Mouse (Mus musculus) embryonic facial prominence, embryonic 12.5 days (tissue): Measurements from ENCODE around the gene Aox1. TPM values are rescaled to one million over a fixed set of nuclear protein-coding genes. Genes with fewer than 3 reads are reported as not detected.
"Not testable (repeated sequence)": the region's sequence is repeated elsewhere in the genome, so short reads cannot be mapped to it uniquely, and the experiment has no call there.

ENCODE experiments used
- ATAC-seq: fragments of 200-750 bp; cut with Nextera tagmentation; 2 replicates; pipeline ENCODE4 v1.8.0; 2017; ENCODE audit not compliant: insufficient number of reproducible peaks, insufficient read depth, low FRiP score, low TSS enrichment
- H3K27ac ChIP-seq: fragments of 300-500 bp; sonication (generic); 2 replicates; pipeline ENCODE4 v1.5.1; 2016; ENCODE audit warnings: mild to moderate bottlenecking
- H3K27me3 ChIP-seq: fragments of 300-500 bp; sonication (generic); 2 replicates; pipeline ENCODE4 v1.6.1; 2016; ENCODE audit warnings: mild to moderate bottlenecking, moderate library complexity
- H3K36me3 ChIP-seq: fragments of 300-500 bp; sonication (generic); 2 replicates; pipeline ENCODE4 v1.6.1; 2016; ENCODE audit warnings: mild to moderate bottlenecking
- H3K4me1 ChIP-seq: fragments of 300-500 bp; sonication (generic); 2 replicates; pipeline ENCODE4 v1.6.1; 2016
- H3K4me2 ChIP-seq: fragments of 300-500 bp; sonication (generic); replicated peaks from 2 replicates; pipeline ENCODE4 v1.6.1; 2016; ENCODE audit warnings: mild to moderate bottlenecking, moderate library complexity
- H3K4me3 ChIP-seq: fragments of 300-500 bp; sonication (generic); 2 replicates; pipeline ENCODE4 v1.5.1; 2016; ENCODE audit warnings: mild to moderate bottlenecking
- H3K9ac ChIP-seq: fragments of 300-500 bp; sonication (generic); 2 replicates; pipeline ENCODE4 v1.6.1; 2016; ENCODE audit warnings: mild to moderate bottlenecking, moderate library complexity
- H3K9me3 ChIP-seq: fragments of 300-500 bp; sonication (generic); 2 replicates; pipeline ENCODE4 v1.6.1; 2016; ENCODE audit warnings: mild to moderate bottlenecking, moderate library complexity
- WGBS: fragments of 180-500 bp; shearing (Covaris S2); methylation state at CpG from one replicate; pipeline ENCODE4 v1.1.7; 2016; 5-methylcytosine and 5-hydroxymethylcytosine counted together
- polyA plus RNA-seq: library from polyadenylated mRNA; unstranded; fragments of >200 nt; fragmentation: Nextera tagmentation; extraction: Ambion mirVana; gene quantifications from 2 replicates; pipeline ENCODE4 v1.2.1, GENCODE M21; 2016

Gene Aox1
- polyA plus RNA-seq, 1 experiment from 2014 or later, result 0.13 TPM

DNA sequence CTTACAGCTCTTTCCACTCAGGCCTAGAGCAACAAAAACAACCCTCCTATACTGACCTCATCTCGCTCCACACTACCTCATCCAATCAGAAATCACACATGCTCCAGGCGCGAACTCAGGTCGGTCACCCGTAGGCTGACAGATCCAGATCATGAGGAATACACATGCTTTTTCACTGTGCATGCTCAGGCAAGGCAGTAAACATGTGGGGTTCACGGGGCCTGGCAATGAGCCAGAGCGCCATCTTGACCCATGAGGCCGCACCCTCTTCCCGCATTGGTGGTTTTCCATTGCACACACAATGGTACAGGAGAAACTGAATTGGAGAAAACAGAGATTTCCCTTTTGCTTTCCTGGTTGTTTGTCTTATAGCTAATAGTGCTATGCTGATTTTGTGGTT lies 7.6 kb downstream of the Aox1 start:
- not testable (repeated sequence) for H3K4me2 ChIP-seq, H3K9ac ChIP-seq, H3K27ac ChIP-seq, ATAC-seq, H3K4me3 ChIP-seq, H3K9me3 ChIP-seq, H3K36me3 ChIP-seq, H3K4me1 ChIP-seq, H3K27me3 ChIP-seq
- 94% methylated on average over 9 of the region's 9 CpGs for WGBS

DNA sequence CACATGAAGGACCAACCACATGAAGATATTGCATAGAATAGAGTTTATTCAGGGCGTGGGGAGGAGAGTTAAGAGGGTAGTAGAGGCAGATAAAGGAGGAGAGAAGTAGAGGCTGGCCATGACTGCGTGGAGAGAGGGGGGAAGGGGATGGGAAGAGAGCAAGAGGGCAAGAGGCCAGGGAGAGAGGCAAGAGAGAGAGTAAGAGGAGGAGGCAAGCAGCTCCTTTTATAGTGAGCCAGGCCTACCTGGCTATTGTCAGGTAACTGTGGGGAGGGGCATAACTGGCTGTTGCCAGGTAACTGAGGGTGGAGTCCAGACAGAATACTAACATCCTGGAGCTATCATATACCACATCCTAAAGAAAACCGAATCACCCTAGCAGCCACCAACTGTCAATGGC lies 15.3 kb downstream of the Aox1 start:
- Histone ChIP-seq H3K27ac (no peak overlapping the region), H3K9ac (no peak overlapping the region), H3K4me3 (no peak overlapping the region), H3K4me2 (no peak overlapping the region), H3K27me3 (no peaks in the 10 kb centered on the region), H3K9me3 (no peaks in the 10 kb centered on the region), H3K36me3 (no peaks in the 10 kb centered on the region), H3K4me1 (no peaks in the 10 kb centered on the region)
- 79% methylated on average over 3 of the region's 3 CpGs for WGBS
- no peak for ATAC-seq

DNA sequence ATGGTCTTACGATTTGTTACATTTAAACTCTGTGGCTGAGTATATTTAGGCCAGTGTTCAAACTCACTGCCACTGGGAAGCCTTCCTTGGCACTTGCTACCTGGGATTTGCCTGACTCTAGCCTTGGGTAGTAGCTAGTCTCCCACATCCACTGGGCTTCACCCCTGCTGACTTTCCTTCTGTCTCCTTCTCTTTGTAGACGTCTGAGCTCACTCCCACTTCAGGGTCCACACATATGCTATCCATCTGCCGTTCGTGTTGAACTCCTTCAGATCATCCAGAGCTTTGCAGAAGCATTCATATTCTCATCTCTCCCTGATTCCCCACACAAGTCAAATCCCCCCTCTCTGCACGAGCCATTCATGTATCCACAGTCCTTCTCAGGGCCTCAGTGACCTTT lies 15.8 kb downstream of the Aox1 start:
- ATAC-seq, result no peak
- H3K9ac ChIP-seq, result no peak overlapping the region
- H3K9me3 ChIP-seq, result no peaks in the 10 kb centered on the region
- no peaks in the 10 kb centered on the region for H3K36me3 ChIP-seq
- H3K27me3 ChIP-seq, result no peaks in the 10 kb centered on the region
- no peak overlapping the region for H3K4me3 ChIP-seq
- WGBS, result 62% methylated on average over 5 of the region's 5 CpGs
- no peak overlapping the region for H3K27ac ChIP-seq
- H3K4me1 ChIP-seq, result no peaks in the 10 kb centered on the region
- no peak overlapping the region for H3K4me2 ChIP-seq

DNA sequence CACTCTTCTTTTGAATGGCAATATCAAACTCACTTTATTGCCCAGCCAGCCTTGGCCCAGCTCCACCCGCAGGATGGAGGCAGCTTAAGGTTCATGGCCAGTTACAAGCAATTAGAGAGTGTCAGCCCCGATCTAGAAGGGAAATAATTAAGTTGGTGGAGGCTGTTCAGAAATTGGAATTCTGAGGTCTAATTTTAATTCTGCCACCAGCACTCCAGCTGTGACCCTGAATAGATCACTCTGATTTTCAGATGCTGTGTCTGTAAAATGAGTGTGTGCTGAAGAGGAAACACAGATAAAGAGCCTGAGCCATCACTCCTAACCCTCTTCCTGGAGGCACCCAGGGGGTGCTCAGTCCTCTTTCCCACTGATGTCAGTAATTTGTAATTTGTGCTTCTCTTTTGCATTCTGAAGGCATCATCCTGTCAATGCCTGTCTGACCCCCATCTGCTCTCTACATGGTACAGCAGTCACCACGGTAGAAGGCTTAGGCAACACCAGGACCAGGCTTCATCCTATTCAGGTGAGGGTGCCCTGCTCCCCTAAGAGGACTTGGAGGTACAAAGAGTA lies 17.1 kb downstream of the Aox1 start:
- Histone ChIP-seq H3K4me1 (no peaks in the 10 kb centered on the region), H3K27me3 (no peaks in the 10 kb centered on the region), H3K4me3 (no peak overlapping the region), H3K9me3 (no peaks in the 10 kb centered on the region), H3K27ac (no peak overlapping the region), H3K4me2 (no peak overlapping the region), H3K9ac (no peak overlapping the region), H3K36me3 (no peaks in the 10 kb centered on the region)
- ATAC-seq, result no peak
- 63% methylated on average over 3 of the region's 3 CpGs for WGBS

DNA sequence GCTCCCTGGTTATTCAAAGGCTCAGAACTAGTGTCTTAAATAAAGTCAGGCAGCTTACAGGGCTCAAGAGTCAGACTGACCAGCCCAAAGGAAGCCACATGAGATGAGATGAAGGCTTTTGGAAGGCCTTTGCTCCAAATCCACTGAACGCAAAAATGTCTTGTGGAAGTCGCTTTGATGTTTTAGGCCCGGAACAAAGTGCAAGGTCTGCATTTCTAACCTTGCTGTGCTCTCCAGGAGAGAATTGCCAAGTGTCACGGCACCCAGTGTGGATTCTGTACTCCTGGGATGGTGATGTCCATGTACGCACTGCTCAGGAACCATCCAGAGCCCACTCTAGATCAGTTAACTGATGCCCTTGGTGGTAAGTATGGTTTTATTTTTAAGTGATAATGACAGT lies 19.4 kb downstream of the Aox1 start:
- no peak for ATAC-seq
- no peak overlapping the region for H3K4me3 ChIP-seq
- no peaks in the 10 kb centered on the region for H3K36me3 ChIP-seq
- no peaks in the 10 kb centered on the region for H3K4me1 ChIP-seq
- no peak overlapping the region for H3K4me2 ChIP-seq
- H3K27ac ChIP-seq, result no peak overlapping the region
- 86% methylated on average over 5 of the region's 5 CpGs for WGBS
- H3K27me3 ChIP-seq, result no peaks in the 10 kb centered on the region
- no peaks in the 10 kb centered on the region for H3K9me3 ChIP-seq
- H3K9ac ChIP-seq, result no peak overlapping the region

DNA sequence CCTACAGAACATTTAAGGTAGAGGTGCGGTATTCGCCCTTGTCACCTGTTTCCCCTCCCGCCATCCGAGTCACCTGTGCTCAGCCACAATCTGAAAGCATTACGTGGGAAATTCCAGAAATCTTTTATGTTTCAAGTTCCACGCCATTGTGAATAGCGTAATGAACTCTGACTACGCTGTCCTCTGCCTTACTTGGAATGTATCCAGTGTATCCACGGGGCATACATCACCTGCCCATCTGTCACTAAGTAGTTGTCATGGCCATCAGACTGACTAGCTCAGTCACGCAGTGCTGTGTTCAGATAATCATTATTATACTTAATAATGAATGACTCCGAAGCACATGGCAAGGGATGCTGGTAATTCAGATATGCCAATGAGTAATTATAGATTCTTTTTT lies 25.9 kb downstream of the Aox1 start:
- H3K4me2 ChIP-seq, result no peak overlapping the region
- no peaks in the 10 kb centered on the region for H3K9me3 ChIP-seq
- 89% methylated on average over 11 of the region's 11 CpGs for WGBS
- H3K9ac ChIP-seq, result no peak overlapping the region
- no peak overlapping the region for H3K27ac ChIP-seq
- ATAC-seq, result no peak
- no peaks in the 10 kb centered on the region for H3K27me3 ChIP-seq
- peaks cover 9% of the 10 kb centered on the region; the same call in 1 of the 2 replicates for H3K4me1 ChIP-seq
- no peaks in the 10 kb centered on the region for H3K36me3 ChIP-seq
- no peak overlapping the region for H3K4me3 ChIP-seq

DNA sequence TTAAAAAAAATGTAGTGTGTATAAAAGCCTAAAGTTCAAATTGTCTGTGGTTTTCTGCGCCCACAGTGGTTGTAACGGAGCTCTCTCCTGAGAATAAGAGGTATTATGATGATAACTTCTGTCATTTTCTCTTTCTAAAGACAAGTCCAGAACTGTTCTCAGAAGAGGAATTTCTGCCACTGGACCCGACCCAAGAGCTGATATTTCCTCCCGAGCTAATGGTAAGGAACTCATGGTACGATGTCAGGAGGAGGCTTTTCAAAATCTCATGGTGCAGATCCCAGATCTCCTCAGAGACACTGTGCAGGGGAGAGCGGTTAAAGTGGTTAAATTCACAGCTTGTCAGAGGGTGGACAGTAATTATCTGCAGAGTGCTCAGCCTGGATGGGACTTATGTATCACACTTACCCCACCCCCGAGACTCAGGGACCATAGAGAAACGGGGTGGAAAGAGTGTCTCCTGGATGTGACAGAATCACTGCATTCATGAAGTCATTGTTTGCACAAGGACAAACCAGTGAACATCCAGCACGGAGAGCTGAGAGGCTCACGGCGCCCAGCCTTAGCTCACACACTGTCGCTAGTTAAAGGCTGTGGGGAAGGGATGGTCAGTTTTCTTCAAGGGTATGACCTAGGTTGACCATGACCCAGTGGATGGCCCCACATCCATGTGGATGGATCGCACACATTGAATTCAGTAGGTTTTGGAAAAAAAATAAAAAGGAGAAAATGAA lies 26.5 kb downstream of the Aox1 start:
- no peak for ATAC-seq
- Histone ChIP-seq H3K9me3 (no peaks in the 10 kb centered on the region), H3K9ac (no peak overlapping the region), H3K4me1 (peaks cover 9% of the 10 kb centered on the region; the same call in 1 of the 2 replicates), H3K4me3 (no peak overlapping the region), H3K4me2 (no peak overlapping the region), H3K27ac (no peak overlapping the region), H3K36me3 (no peaks in the 10 kb centered on the region), H3K27me3 (no peaks in the 10 kb centered on the region)
- WGBS, result 73% methylated on average over 13 of the region's 13 CpGs

DNA sequence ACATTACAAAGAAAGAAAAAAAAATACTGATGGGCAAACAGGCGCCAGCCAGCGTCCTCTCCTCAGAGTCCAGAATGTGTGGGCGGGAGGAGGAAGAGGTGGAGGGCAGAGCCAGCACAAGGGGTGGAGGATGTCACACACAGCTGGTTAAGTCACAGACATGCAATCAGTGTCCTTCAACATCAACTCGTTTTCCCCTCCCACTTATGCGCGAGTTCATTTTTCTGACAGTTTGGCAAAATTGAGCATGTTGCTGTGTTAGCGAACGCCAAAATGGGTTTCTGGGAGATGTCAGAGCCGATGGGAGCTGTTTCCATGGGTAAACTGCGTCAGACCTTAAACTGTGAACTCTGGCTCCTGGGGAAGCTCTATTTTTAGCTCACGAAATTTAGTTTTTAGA lies 27.2 kb downstream of the Aox1 start:
- H3K9me3 ChIP-seq, result no peaks in the 10 kb centered on the region
- H3K4me2 ChIP-seq, result no peak overlapping the region
- no peak overlapping the region for H3K9ac ChIP-seq
- ATAC-seq, result no peak
- 67% methylated on average over 11 of the region's 11 CpGs for WGBS
- no peak overlapping the region for H3K27ac ChIP-seq
- peaks cover 9% of the 10 kb centered on the region; the same call in 1 of the 2 replicates for H3K4me1 ChIP-seq
- H3K36me3 ChIP-seq, result no peaks in the 10 kb centered on the region
- no peak overlapping the region for H3K4me3 ChIP-seq
- no peaks in the 10 kb centered on the region for H3K27me3 ChIP-seq

DNA sequence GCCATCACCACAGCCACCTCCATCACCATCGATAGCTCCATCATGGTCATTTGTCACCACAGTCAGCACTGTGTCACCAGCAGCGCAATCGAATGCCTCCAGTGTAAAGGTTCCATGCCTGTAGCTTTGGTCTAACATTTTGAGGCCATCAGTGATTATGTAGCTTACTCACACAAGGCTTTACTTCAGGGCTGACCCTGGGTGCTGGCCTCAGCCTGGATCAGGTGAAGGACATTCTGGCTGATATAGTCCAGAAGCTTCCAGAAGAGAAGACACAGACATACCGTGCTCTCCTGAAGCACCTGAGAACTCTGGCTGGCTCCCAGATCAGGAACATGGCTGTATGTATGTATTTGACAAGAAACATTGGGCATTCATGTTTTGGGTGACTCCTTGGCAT lies 29.1 kb downstream of the Aox1 start:
- Histone ChIP-seq H3K9me3 (no peaks in the 10 kb centered on the region), H3K4me2 (no peak overlapping the region), H3K4me3 (no peak overlapping the region), H3K27ac (no peak overlapping the region), H3K27me3 (no peaks in the 10 kb centered on the region), H3K36me3 (no peaks in the 10 kb centered on the region), H3K4me1 (peaks cover 9% of the 10 kb centered on the region; the same call in 1 of the 2 replicates), H3K9ac (no peak overlapping the region)
- WGBS, result 93% methylated on average over 4 of the region's 4 CpGs
- no peak for ATAC-seq

DNA sequence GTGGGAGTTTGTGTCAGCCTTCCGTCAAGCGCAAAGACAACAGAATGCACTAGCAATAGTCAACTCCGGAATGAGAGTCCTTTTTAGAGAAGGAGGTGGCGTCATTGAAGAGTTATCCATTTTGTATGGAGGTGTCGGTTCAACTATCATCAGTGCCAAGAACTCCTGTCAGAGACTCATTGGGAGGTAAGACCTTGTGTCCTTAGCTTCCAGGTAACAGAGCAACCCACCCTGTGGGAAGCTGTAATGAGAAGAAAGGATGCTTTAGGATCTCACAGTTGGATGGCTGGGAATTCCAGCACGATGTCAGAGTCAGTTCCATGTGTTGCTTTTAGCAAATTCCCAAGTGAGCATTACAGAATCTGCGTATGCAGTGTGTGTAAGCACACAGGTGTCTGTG lies 32.4 kb downstream of the Aox1 start:
- H3K4me3 ChIP-seq, result no peak overlapping the region
- H3K27me3 ChIP-seq, result no peaks in the 10 kb centered on the region
- WGBS, result 87% methylated on average over 7 of the region's 7 CpGs
- H3K9me3 ChIP-seq, result no peaks in the 10 kb centered on the region
- H3K9ac ChIP-seq, result no peak overlapping the region
- no peak overlapping the region for H3K27ac ChIP-seq
- 0 out of 2 replicates have a peak, but pooled peaks cover under 1% of the 10 kb centered on the region for H3K4me1 ChIP-seq
- no peaks in the 10 kb centered on the region for H3K36me3 ChIP-seq
- no peak overlapping the region for H3K4me2 ChIP-seq
- no peak for ATAC-seq

DNA sequence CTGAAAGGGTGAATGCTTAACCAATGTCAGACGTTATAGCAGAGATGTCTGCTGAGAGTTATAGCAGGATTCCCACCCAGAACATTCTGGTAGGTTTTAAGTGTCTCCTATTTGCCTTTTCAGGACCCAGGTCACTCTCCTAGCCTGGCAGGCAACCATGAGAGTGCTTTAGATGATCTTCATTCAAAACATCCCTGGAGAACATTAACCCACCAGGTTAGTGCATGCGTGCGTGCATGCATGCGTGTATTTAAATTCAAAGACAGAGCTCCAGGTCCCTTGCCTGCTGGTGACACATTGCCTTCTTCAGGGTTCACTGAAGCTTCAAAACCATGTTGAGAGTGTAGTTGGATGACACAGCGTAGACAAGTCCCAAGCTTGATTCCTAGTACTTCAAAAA lies 35.4 kb downstream of the Aox1 start:
- H3K4me1 ChIP-seq, result no peaks in the 10 kb centered on the region
- ATAC-seq, result no peak
- no peak overlapping the region for H3K27ac ChIP-seq
- no peaks in the 10 kb centered on the region for H3K27me3 ChIP-seq
- H3K36me3 ChIP-seq, result no peaks in the 10 kb centered on the region
- no peak overlapping the region for H3K4me3 ChIP-seq
- WGBS, result 89% methylated on average over 5 of the region's 5 CpGs
- no peak overlapping the region for H3K4me2 ChIP-seq
- H3K9me3 ChIP-seq, result no peaks in the 10 kb centered on the region
- no peak overlapping the region for H3K9ac ChIP-seq

DNA sequence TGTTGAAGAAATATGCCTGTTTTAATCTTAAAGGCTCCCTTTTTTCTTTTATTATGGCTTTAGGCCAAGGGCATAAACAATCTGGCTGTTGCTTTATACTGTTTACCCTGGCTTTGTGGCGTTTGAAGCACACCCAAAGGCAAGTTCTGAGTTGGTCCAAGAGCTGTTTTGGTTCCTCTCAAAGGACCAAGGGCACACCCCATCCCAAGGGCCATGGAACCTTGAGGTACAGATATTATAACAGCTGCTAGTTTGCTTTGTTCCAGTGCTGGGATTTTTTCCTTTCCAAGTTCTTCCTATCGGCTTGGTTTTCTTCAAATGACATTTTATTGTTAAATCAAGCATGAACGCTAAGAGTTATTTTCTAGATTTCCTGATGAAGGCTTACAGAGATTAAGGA lies 35.9 kb downstream of the Aox1 start:
- no peaks in the 10 kb centered on the region for H3K36me3 ChIP-seq
- no peak for ATAC-seq

More for the DNA sequence above, 35.9 kb downstream of the Aox1 start:
- no peaks in the 10 kb centered on the region for H3K27me3 ChIP-seq
- H3K4me1 ChIP-seq, result no peaks in the 10 kb centered on the region
- no peak overlapping the region for H3K4me3 ChIP-seq
- 73% methylated on average over 3 of the region's 3 CpGs for WGBS
- H3K27ac ChIP-seq, result no peak overlapping the region
- H3K4me2 ChIP-seq, result no peak overlapping the region
- H3K9ac ChIP-seq, result no peak overlapping the region
- no peaks in the 10 kb centered on the region for H3K9me3 ChIP-seq
